Mouse (Mus musculus): ENCODE results near the gene Efhc1. TPM values are rescaled to one million over a fixed set of nuclear protein-coding genes. Genes with fewer than 3 reads are reported as not detected.
"Not testable (repeated sequence)": the region's sequence is repeated elsewhere in the genome, so short reads cannot be mapped to it uniquely, and the experiment has no call there.

The Efhc1 gene
- polyA plus RNA-seq, 1 experiment from 2014 or later, result 1.9 TPM

DNA sequence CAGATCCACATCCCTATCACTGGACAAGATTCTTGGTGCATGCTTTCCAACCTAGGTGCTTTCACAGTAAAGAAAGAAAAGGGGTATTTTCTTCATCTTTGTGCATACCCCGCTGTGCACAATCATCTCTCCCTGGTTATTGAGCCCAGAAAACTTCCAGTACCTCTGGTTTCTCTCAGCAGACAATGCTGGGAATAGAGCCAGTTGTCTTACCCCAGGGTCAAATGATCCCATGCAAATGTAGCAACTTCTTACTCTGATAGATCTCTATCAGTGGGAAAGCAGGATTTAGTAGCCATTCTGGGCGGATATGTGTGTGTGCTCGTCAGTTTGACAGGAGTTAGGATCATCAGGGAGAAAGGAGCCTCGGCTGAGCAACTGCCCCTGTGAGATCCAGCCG lies 35.8 kb upstream of the Efhc1 start:
- Histone ChIP-seq H3K4me2 (ENCODE audit: low read length) (no peak overlapping the region), H3K27ac (replicated peaks in 1 of 2; ENCODE audit: control insufficient read depth in 1 of 2, insufficient read depth in 1 of 2, low read depth in 2 of 2, low read length in 2 of 2) (no peak overlapping the region), H3K4me3 (ENCODE audit: control insufficient read depth in 1 of 2, insufficient read depth in 1 of 2, low read depth in 1 of 2, low read length in 2 of 2) (no peak overlapping the region), H3K36me3 (ENCODE audit: control insufficient read depth, insufficient read depth, low read length) (no peaks in the 10 kb centered on the region), H3K4me1 (ENCODE audit: control insufficient read depth in 2 of 2, insufficient read depth in 2 of 2, low read length in 2 of 2) (no peaks in the 10 kb centered on the region; a peak in 1 of 4 replicates), H3K9me3 (ENCODE audit: control insufficient read depth, low read length) (no peaks in the 10 kb centered on the region), H3K27me3 (ENCODE audit: control insufficient read depth, insufficient read depth, low read length) (no peaks in the 10 kb centered on the region), H3K9ac (ENCODE audit: low read length) (no peak overlapping the region)
- ATAC-seq (ENCODE audit: insufficient number of reproducible peaks, insufficient read depth, low FRiP score, low read depth), result no peak
- WGBS, result 78% methylated on average over 5 of the region's 5 CpGs

DNA sequence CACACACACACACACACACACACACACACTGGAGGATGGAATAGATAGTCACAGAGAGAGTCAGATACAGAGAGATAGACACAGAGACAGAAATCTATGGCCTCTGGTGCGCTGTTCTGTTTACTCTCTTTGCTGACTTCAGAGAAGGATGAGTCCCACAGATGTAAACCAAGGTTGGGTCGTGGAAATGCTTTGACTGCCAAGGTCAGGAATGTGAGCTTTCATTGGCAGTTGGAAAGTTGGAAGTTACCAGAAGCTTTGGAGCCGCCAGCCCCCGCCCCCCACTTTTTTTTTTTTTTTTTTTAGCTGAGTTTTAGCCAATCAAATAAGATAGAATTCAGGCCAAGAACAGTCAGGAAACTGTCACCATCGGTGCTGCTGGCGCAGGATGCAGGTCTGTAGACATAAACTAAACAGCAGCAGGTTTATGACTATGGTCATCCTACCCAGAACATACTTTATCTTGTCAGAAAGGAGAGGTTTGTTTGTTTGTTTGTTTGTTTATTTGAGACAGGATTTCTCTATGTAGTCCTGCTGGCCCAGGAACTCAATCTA lies 33.9 kb upstream of the Efhc1 start:
- no peak overlapping the region for H3K4me2 ChIP-seq (ENCODE audit: low read length)
- H3K36me3 ChIP-seq (ENCODE audit: control insufficient read depth, insufficient read depth, low read length), result no peaks in the 10 kb centered on the region
- ATAC-seq (ENCODE audit: insufficient number of reproducible peaks, insufficient read depth, low FRiP score, low read depth), result no peak
- no peaks in the 10 kb centered on the region for H3K9me3 ChIP-seq (ENCODE audit: control insufficient read depth, low read length)
- H3K9ac ChIP-seq (ENCODE audit: low read length), result no peak overlapping the region
- WGBS, result 73% methylated on average over 6 of the region's 6 CpGs
- H3K4me1 ChIP-seq (ENCODE audit: control insufficient read depth in 2 of 2, insufficient read depth in 2 of 2, low read length in 2 of 2), result no peaks in the 10 kb centered on the region; a peak in 1 of 4 replicates
- no peak overlapping the region for H3K27ac ChIP-seq (replicated peaks in 1 of 2; ENCODE audit: control insufficient read depth in 1 of 2, insufficient read depth in 1 of 2, low read depth in 2 of 2, low read length in 2 of 2)
- H3K4me3 ChIP-seq (ENCODE audit: control insufficient read depth in 1 of 2, insufficient read depth in 1 of 2, low read depth in 1 of 2, low read length in 2 of 2), result no peak overlapping the region
- no peaks in the 10 kb centered on the region for H3K27me3 ChIP-seq (ENCODE audit: control insufficient read depth, insufficient read depth, low read length)

DNA sequence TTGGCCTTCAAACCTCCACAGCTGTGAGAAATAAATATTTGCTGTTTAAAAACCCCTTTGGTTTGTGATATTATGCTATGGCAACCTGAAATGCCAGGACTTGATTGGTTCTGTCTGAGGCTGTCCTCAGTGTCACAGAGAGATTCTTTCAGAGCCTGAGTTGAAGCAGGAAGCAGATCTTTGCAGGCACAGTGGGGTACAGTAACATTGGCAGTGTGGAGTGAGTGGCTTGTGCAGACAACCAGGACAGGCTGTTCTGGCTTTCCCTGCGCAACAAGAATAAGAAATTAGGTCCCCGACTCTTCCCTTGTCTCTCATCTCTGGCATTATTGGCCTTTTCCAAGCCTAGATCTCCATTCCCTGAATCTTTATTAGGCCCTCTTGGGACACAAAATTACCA lies 31.7 kb upstream of the Efhc1 start:
- Histone ChIP-seq H3K4me2 (ENCODE audit: low read length) (no peak overlapping the region), H3K36me3 (ENCODE audit: control insufficient read depth, insufficient read depth, low read length) (no peaks in the 10 kb centered on the region), H3K27ac (replicated peaks in 1 of 2; ENCODE audit: control insufficient read depth in 1 of 2, insufficient read depth in 1 of 2, low read depth in 2 of 2, low read length in 2 of 2) (no peak overlapping the region), H3K4me1 (ENCODE audit: control insufficient read depth in 2 of 2, insufficient read depth in 2 of 2, low read length in 2 of 2) (peaks cover 8 to 10% of the 10 kb centered on the region in 2 experiments), H3K9me3 (ENCODE audit: control insufficient read depth, low read length) (no peaks in the 10 kb centered on the region), H3K27me3 (ENCODE audit: control insufficient read depth, insufficient read depth, low read length) (no peaks in the 10 kb centered on the region), H3K4me3 (ENCODE audit: control insufficient read depth in 1 of 2, insufficient read depth in 1 of 2, low read depth in 1 of 2, low read length in 2 of 2) (no peak overlapping the region), H3K9ac (ENCODE audit: low read length) (no peak overlapping the region)
- ATAC-seq (ENCODE audit: insufficient number of reproducible peaks, insufficient read depth, low FRiP score, low read depth), result no peak
- 82% methylated on average over 2 of the region's 2 CpGs for WGBS

DNA sequence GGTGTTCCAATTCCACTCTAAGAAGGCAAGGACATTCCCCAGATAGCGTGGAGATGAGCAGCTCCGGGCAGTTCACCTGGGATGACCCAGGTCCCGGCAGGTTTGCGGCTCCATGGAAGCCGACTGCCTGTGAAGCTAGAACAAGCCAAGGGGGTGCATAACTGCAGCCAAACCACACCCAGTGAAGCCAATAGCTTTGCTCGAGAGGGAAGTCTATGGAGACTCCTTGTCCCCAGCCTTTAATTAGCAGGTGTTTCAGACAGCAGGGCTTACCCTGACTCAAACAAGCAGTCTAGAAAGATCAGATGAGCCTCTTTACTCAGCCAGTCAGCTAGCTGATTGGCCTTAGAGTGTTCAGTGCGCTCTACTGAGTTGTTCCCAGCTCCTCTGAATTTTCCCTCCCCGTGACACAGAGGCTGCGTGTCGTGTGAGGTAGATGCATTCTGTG lies 30.3 kb upstream of the Efhc1 start:
- Histone ChIP-seq H3K36me3 (ENCODE audit: control insufficient read depth, insufficient read depth, low read length) (no peaks in the 10 kb centered on the region), H3K27ac (replicated peaks in 1 of 2; ENCODE audit: control insufficient read depth in 1 of 2, insufficient read depth in 1 of 2, low read depth in 2 of 2, low read length in 2 of 2) (no peak overlapping the region), H3K27me3 (ENCODE audit: control insufficient read depth, insufficient read depth, low read length) (no peaks in the 10 kb centered on the region), H3K9ac (ENCODE audit: low read length) (no peak overlapping the region), H3K4me2 (ENCODE audit: low read length) (no peak overlapping the region), H3K4me3 (ENCODE audit: control insufficient read depth in 1 of 2, insufficient read depth in 1 of 2, low read depth in 1 of 2, low read length in 2 of 2) (no peak overlapping the region), H3K9me3 (ENCODE audit: control insufficient read depth, low read length) (no peaks in the 10 kb centered on the region), H3K4me1 (ENCODE audit: control insufficient read depth in 2 of 2, insufficient read depth in 2 of 2, low read length in 2 of 2) (peaks cover 8 to 10% of the 10 kb centered on the region in 2 experiments)
- WGBS, result 88% methylated on average over 10 of the region's 10 CpGs
- no peak for ATAC-seq (ENCODE audit: insufficient number of reproducible peaks, insufficient read depth, low FRiP score, low read depth)

DNA sequence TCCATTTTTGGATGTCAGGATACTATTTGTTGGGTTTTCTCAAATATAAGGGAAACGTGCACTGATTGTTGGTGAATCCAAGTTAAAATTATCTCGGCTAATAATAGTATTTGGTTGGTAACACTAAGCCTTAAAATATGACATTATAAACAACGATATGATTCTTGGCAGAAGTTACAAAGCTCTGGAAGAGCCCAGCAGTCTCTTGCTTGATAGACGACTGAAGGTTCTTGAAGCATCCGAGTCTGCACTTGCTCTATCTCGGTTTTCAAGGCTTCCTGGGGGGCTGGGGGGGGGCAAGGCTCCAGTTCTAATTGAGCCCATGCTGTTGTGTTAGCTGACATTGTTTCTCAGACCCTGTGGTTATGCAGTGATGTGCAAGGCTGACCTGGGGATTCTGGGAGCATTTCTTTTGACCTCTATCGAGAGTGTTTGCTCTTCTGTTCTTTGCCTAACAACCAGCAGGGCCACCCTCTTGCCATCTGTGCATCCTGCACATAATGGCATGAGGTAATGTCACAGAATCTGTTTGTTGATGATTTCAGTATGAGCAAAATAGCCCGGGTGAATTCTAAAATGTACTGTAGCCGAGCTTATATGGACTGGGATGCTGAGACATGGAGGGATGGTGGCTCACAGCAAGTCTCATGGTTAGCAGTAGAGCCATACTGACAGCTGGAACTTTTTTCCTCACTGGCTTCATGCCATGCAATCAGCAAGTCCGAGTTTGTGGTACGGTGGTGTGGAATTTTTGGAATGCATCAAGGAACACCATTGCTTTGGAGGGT lies 28.6 kb upstream of the Efhc1 start:
- 28% methylated on average over 11 of the region's 11 CpGs for WGBS
- Histone ChIP-seq H3K4me3 (ENCODE audit: control insufficient read depth in 1 of 2, insufficient read depth in 1 of 2, low read depth in 1 of 2, low read length in 2 of 2) (no peak overlapping the region), H3K9me3 (ENCODE audit: control insufficient read depth, low read length) (no peaks in the 10 kb centered on the region), H3K36me3 (ENCODE audit: control insufficient read depth, insufficient read depth, low read length) (no peaks in the 10 kb centered on the region), H3K4me2 (ENCODE audit: low read length) (peak overlapping the region; percentile 8), H3K9ac (ENCODE audit: low read length) (no peak overlapping the region), H3K4me1 (ENCODE audit: control insufficient read depth in 2 of 2, insufficient read depth in 2 of 2, low read length in 2 of 2) (peaks cover 8 to 10% of the 10 kb centered on the region in 2 experiments), H3K27ac (replicated peaks in 1 of 2; ENCODE audit: control insufficient read depth in 1 of 2, insufficient read depth in 1 of 2, low read depth in 2 of 2, low read length in 2 of 2) (peak overlapping the region in 1 of 2 experiments; percentile 25; a peak in 2 of 4 replicates), H3K27me3 (ENCODE audit: control insufficient read depth, insufficient read depth, low read length) (no peaks in the 10 kb centered on the region)
- no peak for ATAC-seq (ENCODE audit: insufficient number of reproducible peaks, insufficient read depth, low FRiP score, low read depth)

DNA sequence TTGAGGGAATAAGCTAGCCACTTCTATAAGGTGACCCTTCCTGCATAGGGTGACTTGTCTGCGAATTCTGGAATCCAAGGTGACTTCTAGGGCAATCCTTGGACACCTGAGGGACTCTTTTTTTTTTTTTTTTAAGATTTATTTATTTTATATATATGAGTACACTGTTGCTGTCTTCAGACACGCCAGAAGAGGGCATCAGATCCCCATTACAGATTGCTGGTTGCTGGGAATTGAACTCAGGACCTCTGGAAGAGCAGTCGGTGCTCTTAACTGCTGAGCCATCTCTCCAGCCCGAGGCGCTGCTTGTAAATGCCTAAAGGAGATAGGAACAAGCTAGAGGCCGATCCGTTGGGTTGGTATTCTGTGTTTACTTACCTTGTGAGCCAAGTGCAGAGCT lies 26.1 kb upstream of the Efhc1 start:
- not testable (repeated sequence) for H3K4me3 ChIP-seq (ENCODE audit: control insufficient read depth in 1 of 2, insufficient read depth in 1 of 2, low read depth in 1 of 2, low read length in 2 of 2); H3K4me2 ChIP-seq (ENCODE audit: low read length); H3K27ac ChIP-seq (replicated peaks in 1 of 2; ENCODE audit: control insufficient read depth in 1 of 2, insufficient read depth in 1 of 2, low read depth in 2 of 2, low read length in 2 of 2); ATAC-seq (ENCODE audit: insufficient number of reproducible peaks, insufficient read depth, low FRiP score, low read depth); H3K9me3 ChIP-seq (ENCODE audit: control insufficient read depth, low read length); H3K36me3 ChIP-seq (ENCODE audit: control insufficient read depth, insufficient read depth, low read length); H3K9ac ChIP-seq (ENCODE audit: low read length); H3K27me3 ChIP-seq (ENCODE audit: control insufficient read depth, insufficient read depth, low read length)
- peaks cover 8 to 10% of the 10 kb centered on the region in 2 experiments for H3K4me1 ChIP-seq (ENCODE audit: control insufficient read depth in 2 of 2, insufficient read depth in 2 of 2, low read length in 2 of 2)
- WGBS, result 80% methylated on average over 7 of the region's 7 CpGs

DNA sequence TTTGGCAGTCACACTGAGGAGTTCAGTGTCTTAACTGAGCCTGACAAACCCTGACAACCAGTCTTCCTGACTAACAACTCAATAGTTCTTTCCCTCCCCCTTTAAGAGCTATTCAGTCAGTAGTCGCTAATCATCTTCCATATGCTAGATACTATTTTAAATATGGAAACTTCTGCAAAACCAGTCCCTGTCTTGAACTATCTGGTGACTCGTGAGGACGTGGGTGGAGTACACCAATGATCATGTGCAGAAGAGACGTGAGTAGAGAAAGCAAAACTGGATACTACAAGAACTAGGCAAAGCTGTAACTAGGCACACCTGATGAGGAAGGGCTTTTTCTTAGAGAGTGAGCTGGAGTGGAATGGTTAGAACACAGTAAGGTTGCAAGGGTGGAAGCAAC lies 25.5 kb upstream of the Efhc1 start:
- WGBS, result 81% methylated on average over 4 of the region's 4 CpGs
- H3K4me2 ChIP-seq (ENCODE audit: low read length), result no peak overlapping the region
- ATAC-seq (ENCODE audit: insufficient number of reproducible peaks, insufficient read depth, low FRiP score, low read depth), result no peak

More for the DNA sequence above, 25.5 kb upstream of the Efhc1 start:
- no peaks in the 10 kb centered on the region for H3K36me3 ChIP-seq (ENCODE audit: control insufficient read depth, insufficient read depth, low read length)
- no peaks in the 10 kb centered on the region for H3K9me3 ChIP-seq (ENCODE audit: control insufficient read depth, low read length)
- no peak overlapping the region for H3K9ac ChIP-seq (ENCODE audit: low read length)
- no peaks in the 10 kb centered on the region for H3K27me3 ChIP-seq (ENCODE audit: control insufficient read depth, insufficient read depth, low read length)
- no peak overlapping the region for H3K4me3 ChIP-seq (ENCODE audit: control insufficient read depth in 1 of 2, insufficient read depth in 1 of 2, low read depth in 1 of 2, low read length in 2 of 2)
- H3K4me1 ChIP-seq (ENCODE audit: control insufficient read depth in 2 of 2, insufficient read depth in 2 of 2, low read length in 2 of 2), result peaks cover 8 to 10% of the 10 kb centered on the region in 2 experiments
- H3K27ac ChIP-seq (replicated peaks in 1 of 2; ENCODE audit: control insufficient read depth in 1 of 2, insufficient read depth in 1 of 2, low read depth in 2 of 2, low read length in 2 of 2), result no peak overlapping the region
